Mouse (Mus musculus) G1E (cell line): Measurements from ENCODE around the gene Mrps27.

Source experiments
- CTCF ChIP-seq: IDR thresholded peaks from 2 replicates; pipeline ENCODE4 v1.5.1; 2012; ENCODE audit warnings: low read depth, low read length, inconsistent platforms, mixed read lengths
- GATA1 ChIP-seq: IDR thresholded peaks from 2 replicates; pipeline ENCODE4 v1.6.1; 2012; ENCODE audit warnings: borderline replicate concordance, low read length, inconsistent platforms, mixed read lengths
- GATA2 ChIP-seq: IDR thresholded peaks from 2 replicates; pipeline ENCODE4 v1.6.1; 2012; ENCODE audit warnings: low read depth, low read length, inconsistent platforms, borderline replicate concordance
- POLR2AphosphoS5 ChIP-seq: IDR thresholded peaks from 2 replicates; pipeline ENCODE4 v1.6.1; 2012; ENCODE audit warnings: low read depth, low read length, inconsistent platforms; ENCODE audit not compliant: insufficient replicate concordance
- TAL1 ChIP-seq: conservative IDR thresholded peaks from 2 replicates; pipeline ENCODE4 v1.6.1; 2012; ENCODE audit warnings: low read depth, low read length, inconsistent platforms, mixed read lengths

DNA sequence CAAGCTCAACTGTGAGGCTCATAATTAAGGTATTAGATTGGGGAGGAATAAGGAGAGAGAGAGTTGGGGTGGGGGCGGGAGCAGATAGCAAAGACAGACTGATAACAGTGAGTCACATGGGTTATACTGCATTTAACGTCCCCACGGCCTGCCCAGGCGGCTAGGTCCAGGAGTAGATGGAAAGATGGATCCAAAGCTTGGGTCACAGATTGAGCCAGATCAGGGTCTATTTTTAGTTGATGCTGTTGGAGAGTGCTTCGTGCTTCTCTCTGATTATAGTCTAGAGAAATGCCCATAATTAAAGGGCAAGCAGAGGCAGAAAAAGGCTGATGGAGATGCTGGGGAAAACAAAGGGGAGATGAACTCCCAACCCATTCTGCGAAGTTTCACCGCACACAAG lies 110.4 kb downstream of the Mrps27 start:
- no peak for TF ChIP-seq CTCF
- TF ChIP-seq GATA1 = no peak
- TF ChIP-seq POLR2AphosphoS5 = no peak
- no peak for TF ChIP-seq TAL1
- no peak for TF ChIP-seq GATA2
